Mouse (Mus musculus) hindbrain, postnatal 0 days (tissue): ENCODE results near the gene Mlh3. TPM values are rescaled to one million over a fixed set of nuclear protein-coding genes. Genes with fewer than 3 reads are reported as not detected.

ENCODE experiments used
- ATAC-seq: fragments of 200-750 bp; cut with Nextera tagmentation; 2 replicates; pipeline ENCODE4 v1.8.0; 2017; ENCODE audit warnings: mild to moderate bottlenecking, moderate TSS enrichment, moderate library complexity
- DNase-seq: peaks from one replicate; pipeline ENCODE4 v3.0.0-alpha.2; 2015; ENCODE audit warnings: low spot score
- H3K27ac ChIP-seq: fragments of 300-500 bp; sonication (generic); 2 replicates; pipeline ENCODE4 v1.5.1; 2014; ENCODE audit warnings: mild to moderate bottlenecking
- H3K27me3 ChIP-seq: fragments of 300-500 bp; sonication (generic); 2 replicates; pipeline ENCODE4 v1.6.1; 2014; ENCODE audit warnings: low read length, mixed read lengths; ENCODE audit not compliant: insufficient read depth
- H3K36me3 ChIP-seq: fragments of 300-500 bp; sonication (generic); 2 replicates; pipeline ENCODE4 v1.6.1; 2014; ENCODE audit warnings: low read length, mixed read lengths; ENCODE audit not compliant: insufficient read depth
- H3K4me1 ChIP-seq: fragments of 300-500 bp; sonication (generic); 2 replicates; pipeline ENCODE4 v1.6.1; 2014; ENCODE audit warnings: antibody characterized with exemption, low read length, mixed read lengths; ENCODE audit not compliant: insufficient read depth
- H3K4me2 ChIP-seq: fragments of 300-500 bp; sonication (generic); 2 replicates; pipeline ENCODE4 v1.6.1; 2014; ENCODE audit warnings: low read depth, mild to moderate bottlenecking, low read length, moderate library complexity, mixed read lengths
- H3K4me3 ChIP-seq: fragments of 300-500 bp; sonication (generic); 2 replicates; pipeline ENCODE4 v1.5.1; 2014; ENCODE audit warnings: low read length
- H3K9ac ChIP-seq: fragments of 300-500 bp; sonication (generic); replicated peaks from 2 replicates; pipeline ENCODE4 v1.6.1; 2014; ENCODE audit warnings: mild to moderate bottlenecking, low read length, moderate library complexity, mixed read lengths
- H3K9me3 ChIP-seq: fragments of 300-500 bp; sonication (generic); 2 replicates; pipeline ENCODE4 v1.6.1; 2016; ENCODE audit warnings: low read length, mixed read lengths
- CTCF ChIP-seq: IDR thresholded peaks from 2 replicates; pipeline ENCODE4 v1.5.1; 2016; ENCODE audit warnings: antibody characterized with exemption, control low read depth, low read depth
- WGBS: fragments of 180-500 bp; shearing (Covaris S2); extraction: QIAGEN DNeasy Blood & Tissue Kit; methylation state at CpG from one replicate; pipeline ENCODE4 v1.1.7; 2014; 5-methylcytosine and 5-hydroxymethylcytosine counted together
- polyA plus RNA-seq: library from polyadenylated mRNA; unstranded; fragments of >200 nt; fragmentation: Nextera tagmentation; extraction: Ambion mirVana; gene quantifications from 2 replicates; pipeline ENCODE4 v1.2.1, GENCODE M21; 2015
- total RNA-seq: library from RNA; depleted of rRNA; stranded (reverse); fragments of >200 nt; gene quantifications from 2 replicates; pipeline ENCODE4 v1.2.3, GENCODE M21; 2014

Mlh3 gene
- total and polyA plus RNA-seq, 2 experiments from 2014 or later = 4.9 to 5.5 TPM

DNA sequence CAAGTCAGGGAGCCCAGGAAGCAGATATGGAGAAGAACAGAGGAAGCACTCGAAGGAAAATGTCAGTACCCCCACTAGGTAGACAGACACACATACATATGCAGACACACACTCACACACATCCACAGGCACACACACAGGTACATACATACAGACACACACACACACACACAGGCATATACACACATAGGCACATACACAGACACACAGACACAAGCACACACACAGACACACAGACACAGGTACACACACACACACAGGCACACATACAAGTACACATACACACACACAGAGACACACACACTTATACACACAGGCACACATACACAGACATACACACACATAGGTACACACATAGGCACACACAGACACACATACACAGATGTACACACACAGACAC lies 70.4 kb downstream of the Mlh3 start:
- no peak overlapping the region for H3K4me2 ChIP-seq
- no peak for TF ChIP-seq CTCF

DNA sequence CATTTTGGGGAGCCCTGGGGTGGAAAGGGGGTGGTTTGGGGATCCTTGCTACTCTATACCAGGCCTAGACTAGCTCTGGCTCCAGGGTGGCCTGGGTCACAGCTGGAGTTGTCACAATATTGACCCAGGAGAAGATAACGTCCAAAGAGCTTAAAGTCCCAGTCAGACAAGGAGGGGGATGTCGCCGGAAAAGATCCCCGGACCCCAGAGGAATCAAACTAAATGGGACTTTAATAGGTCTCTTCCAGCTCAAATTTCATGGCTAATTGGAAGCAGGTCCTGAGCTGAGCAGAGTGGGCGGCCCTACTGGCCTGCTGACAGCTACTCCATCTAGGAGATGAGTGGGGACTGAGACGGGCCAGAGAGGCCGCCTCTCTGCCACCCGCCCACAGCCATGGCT lies 72.5 kb downstream of the Mlh3 start:
- Histone ChIP-seq H3K27ac (no peak overlapping the region), H3K36me3 (no peaks in the 10 kb centered on the region), H3K4me3 (no peak overlapping the region), H3K9me3 (no peaks in the 10 kb centered on the region), H3K4me2 (no peak overlapping the region), H3K27me3 (no peaks in the 10 kb centered on the region), H3K9ac (no peak overlapping the region), H3K4me1 (peaks cover 17% of the 10 kb centered on the region)
- no peak for TF ChIP-seq CTCF
- ATAC-seq (no peak), DNase-seq (no peak)
- WGBS = 46% methylated on average over 8 of the region's 8 CpGs

More for the DNA sequence above, 70.4 kb downstream of the Mlh3 start:
- H3K27me3 ChIP-seq = no peaks in the 10 kb centered on the region
- H3K9ac ChIP-seq = no peak overlapping the region
- no peak overlapping the region for H3K27ac ChIP-seq
- H3K36me3 ChIP-seq = no peaks in the 10 kb centered on the region
- WGBS = 67% methylated on average over 1 of the region's 1 CpGs
- DNase-seq (no peak), ATAC-seq (no peak)
- no peaks in the 10 kb centered on the region for H3K9me3 ChIP-seq
- H3K4me3 ChIP-seq = no peak overlapping the region
- H3K4me1 ChIP-seq = peaks cover 8% of the 10 kb centered on the region

DNA sequence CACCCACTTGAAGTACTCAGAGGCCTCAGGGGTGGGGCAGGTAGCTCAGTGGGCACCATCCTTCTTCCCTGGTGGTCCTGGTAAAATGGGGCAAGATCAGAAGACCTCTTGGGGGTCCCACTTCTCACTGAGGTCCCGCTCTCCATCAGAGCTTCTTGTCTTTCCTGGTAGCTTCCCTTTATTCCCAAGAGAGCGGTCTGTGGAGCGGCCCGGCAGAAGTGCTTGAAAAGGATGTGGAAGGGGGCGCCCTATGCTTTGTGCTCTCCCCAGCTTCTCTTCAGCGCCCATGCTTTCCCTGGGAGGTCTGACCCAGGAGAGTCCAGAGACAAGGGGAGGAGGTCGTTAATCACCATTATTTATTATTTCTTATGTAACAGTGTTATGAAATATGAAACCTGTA lies 73.0 kb downstream of the Mlh3 start:
- H3K4me1 ChIP-seq = peaks cover 23% of the 10 kb centered on the region
- H3K4me2 ChIP-seq = no peak overlapping the region
- no peaks in the 10 kb centered on the region for H3K36me3 ChIP-seq
- ATAC-seq (no peak), DNase-seq (no peak)
- no peak overlapping the region for H3K4me3 ChIP-seq
- WGBS = 87% methylated on average over 7 of the region's 7 CpGs
- H3K9ac ChIP-seq = no peak overlapping the region
- H3K27me3 ChIP-seq = no peaks in the 10 kb centered on the region
- TF ChIP-seq CTCF = no peak
- no peaks in the 10 kb centered on the region for H3K9me3 ChIP-seq
- H3K27ac ChIP-seq = no peak overlapping the region

DNA sequence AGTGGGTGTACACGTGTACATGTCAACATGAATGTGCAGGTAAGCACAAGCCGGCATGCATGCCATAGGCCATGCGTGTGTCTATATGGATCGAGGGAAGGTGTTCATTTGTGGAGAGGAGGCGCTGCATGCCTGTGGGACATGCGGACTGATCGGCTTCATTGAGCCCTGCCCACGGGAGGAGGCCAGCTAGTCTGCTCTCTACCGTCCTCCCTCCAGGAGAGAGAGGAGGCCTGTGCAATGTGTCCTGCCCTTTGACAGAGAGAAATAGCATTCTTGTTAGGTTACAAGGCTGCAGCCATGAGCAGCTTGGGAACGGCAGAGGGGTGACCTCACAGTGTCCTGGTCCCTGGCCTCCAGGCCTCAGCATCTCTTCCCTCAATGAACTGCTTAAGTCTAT lies 74.2 kb downstream of the Mlh3 start:
- no peaks in the 10 kb centered on the region for H3K36me3 ChIP-seq
- peaks cover 25% of the 10 kb centered on the region for H3K4me1 ChIP-seq
- no peak overlapping the region for H3K4me2 ChIP-seq
- no peaks in the 10 kb centered on the region for H3K9me3 ChIP-seq
- WGBS = 90% methylated on average over 10 of the region's 10 CpGs
- no peak overlapping the region for H3K4me3 ChIP-seq
- no peaks in the 10 kb centered on the region for H3K27me3 ChIP-seq
- no peak overlapping the region for H3K9ac ChIP-seq
- H3K27ac ChIP-seq = no peak overlapping the region
- ATAC-seq = no peak
- TF ChIP-seq CTCF = no peak
- no peak for DNase-seq

DNA sequence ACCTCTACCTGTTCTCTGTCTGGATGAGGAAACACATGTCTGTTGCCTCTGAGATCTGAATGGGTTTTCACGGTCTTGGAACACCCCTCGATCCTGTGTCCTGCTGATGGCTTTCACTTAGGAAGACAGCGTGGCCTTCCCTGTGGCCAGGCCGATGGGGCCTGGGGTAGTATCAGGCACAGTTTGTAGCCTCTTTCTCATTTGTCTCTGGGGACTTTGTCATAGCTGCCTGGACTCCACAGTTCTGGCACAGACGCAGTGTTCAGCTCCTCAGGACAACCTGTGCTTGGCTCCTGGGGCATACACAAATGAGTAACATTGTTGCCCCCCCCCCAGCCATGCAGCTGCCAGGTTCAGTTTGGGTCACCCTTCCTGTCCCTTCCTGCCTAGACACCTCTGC lies 75.3 kb downstream of the Mlh3 start:
- Histone ChIP-seq H3K36me3 (no peaks in the 10 kb centered on the region), H3K27me3 (no peaks in the 10 kb centered on the region), H3K4me2 (no peak overlapping the region), H3K9me3 (no peaks in the 10 kb centered on the region), H3K4me1 (peaks cover 23% of the 10 kb centered on the region), H3K9ac (no peak overlapping the region), H3K4me3 (no peak overlapping the region), H3K27ac (peak overlapping the region; percentile 66; the same call in 1 of the 2 replicates)
- DNase-seq = peak; percentile 15
- 44% methylated on average over 5 of the region's 5 CpGs for WGBS
- TF ChIP-seq CTCF = no peak
- peak; percentile 22; the same call in 1 of the 2 replicates for ATAC-seq

DNA sequence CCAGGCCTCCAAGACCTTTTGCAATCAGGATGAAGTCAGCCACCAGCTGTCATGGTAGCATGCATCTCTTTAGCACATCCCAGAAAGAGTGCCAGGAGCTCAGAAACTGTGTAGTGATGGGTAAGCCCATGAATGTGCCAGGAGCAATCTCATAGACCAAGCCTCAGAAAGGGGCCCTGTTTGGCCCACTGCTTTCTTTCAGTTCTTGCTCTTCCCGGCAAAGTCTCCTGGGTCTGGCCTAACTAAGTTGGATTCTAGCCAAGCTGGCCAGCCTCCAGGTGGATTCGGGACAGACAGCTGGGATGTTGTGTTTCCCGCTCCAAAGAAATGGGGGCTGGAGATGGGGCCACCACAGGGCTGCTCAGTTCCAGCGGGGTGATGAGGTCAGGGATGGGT lies 75.8 kb downstream of the Mlh3 start:
- Histone ChIP-seq H3K27me3 (no peaks in the 10 kb centered on the region), H3K27ac (peak overlapping the region; percentile 66; the same call in 1 of the 2 replicates), H3K4me2 (no peak overlapping the region), H3K4me1 (peaks cover 23% of the 10 kb centered on the region), H3K9ac (no peak overlapping the region), H3K4me3 (no peak overlapping the region), H3K9me3 (no peaks in the 10 kb centered on the region), H3K36me3 (no peaks in the 10 kb centered on the region)
- DNase-seq (peak; percentile 89), ATAC-seq (peak; percentile 87)
- 19% methylated on average over 4 of the region's 4 CpGs for WGBS
- TF ChIP-seq CTCF = no peak

DNA sequence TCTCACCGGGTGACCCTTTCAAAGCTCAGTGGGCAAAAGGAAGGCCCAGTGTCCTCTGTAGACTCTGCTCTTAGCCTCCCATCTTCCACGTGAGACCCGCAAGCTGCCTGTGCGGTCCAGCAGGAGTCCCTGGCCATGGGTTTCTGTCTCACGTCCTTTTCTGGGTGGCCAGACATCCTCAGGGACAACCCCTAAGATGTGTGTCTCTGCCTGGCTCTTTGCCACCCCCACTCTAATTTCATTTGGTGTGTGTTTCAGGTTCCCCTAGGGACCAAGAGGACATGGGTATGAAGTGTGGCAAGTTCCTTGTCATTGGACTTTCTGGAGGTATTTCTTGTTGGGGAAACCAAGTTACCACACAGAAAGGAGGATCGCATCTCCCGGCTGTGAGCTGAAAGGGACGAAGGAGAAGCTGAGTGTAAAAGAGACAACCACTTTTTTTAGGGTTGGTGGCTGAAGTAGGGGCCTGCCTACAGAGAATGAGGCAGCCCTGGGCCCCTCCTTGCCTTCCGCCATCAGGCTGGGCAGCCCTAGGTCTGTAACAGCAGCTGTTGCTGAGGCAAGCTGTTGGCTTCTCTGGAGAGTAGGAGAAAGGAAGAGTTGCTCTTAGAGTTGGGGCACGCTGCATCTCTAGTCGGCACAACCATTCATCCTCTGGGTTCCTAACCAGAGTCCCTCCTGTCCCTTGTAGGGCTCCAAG lies 76.3 kb downstream of the Mlh3 start:
- no peak overlapping the region for H3K4me3 ChIP-seq
- H3K4me2 ChIP-seq = no peak overlapping the region
- no peak overlapping the region for H3K9ac ChIP-seq
- no peaks in the 10 kb centered on the region for H3K27me3 ChIP-seq
- no peak for TF ChIP-seq CTCF
- ATAC-seq (no peak), DNase-seq (peak; percentile 6)
- H3K27ac ChIP-seq = peak overlapping the region; percentile 66; the same call in 1 of the 2 replicates
- no peaks in the 10 kb centered on the region for H3K9me3 ChIP-seq
- WGBS = 70% methylated on average over 11 of the region's 11 CpGs
- H3K4me1 ChIP-seq = peaks cover 23% of the 10 kb centered on the region
- no peaks in the 10 kb centered on the region for H3K36me3 ChIP-seq
